Mouse (Mus musculus): ENCODE data around the gene Pxdn. TPM values are rescaled to one million over a fixed set of nuclear protein-coding genes. Genes with fewer than 3 reads are reported as not detected.

Pxdn gene
- polyA plus RNA-seq, 1 experiment from 2014 or later, result 108 TPM

DNA sequence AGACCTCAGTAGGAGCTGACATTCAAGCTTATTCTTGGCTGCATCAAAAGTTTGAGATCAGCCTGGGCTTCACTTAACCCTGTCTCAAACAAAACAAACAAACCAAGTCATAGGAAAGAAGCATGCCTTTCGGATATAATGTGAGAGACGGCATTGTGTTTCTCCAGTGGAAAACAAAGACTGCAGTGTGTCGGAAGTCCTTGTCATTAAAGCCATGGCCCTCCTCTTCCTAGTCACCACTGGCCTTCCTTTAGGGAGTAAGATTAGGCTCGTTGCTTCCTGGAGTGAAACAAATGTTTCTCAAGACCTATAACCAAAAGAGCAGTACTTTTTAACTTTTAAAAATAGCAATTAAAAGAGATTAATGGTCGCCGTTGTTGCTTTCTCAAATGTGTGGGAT lies 13.6 kb downstream of the Pxdn start:
- no peak for DNase-seq (ENCODE audit: low read depth, low spot score)
- CTCF ChIA-PET, result no interaction called here
- POLR2A ChIA-PET, result no interaction called here
- H3K27me3 ChIP-seq, result no peaks in the 10 kb centered on the region
- no peak for ATAC-seq
- in situ Hi-C loops (cut with MboI; ENCODE audit: low pct_unique_long_range_greater_than_20kb), result no loop called here
- no peak for TF ChIP-seq CTCF (IDR thresholded peaks at IDR 0.05)

DNA sequence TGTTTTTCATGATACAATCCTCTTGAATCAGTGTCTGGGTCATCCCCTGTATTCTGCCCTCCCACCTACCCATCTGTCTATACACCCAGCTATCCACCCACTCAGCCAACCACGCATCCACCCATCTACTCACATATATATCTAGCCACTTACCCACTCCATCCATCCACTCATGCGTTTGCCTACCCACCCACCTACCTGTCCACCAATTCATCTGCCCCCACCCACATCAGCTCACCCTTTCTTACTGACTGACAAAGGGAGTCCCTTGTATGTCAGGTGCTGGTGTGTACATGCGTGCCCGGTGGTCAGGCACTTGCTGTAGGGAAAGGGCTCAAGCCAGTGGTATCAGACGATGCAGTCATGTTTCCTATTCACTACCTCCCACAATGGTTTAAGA lies 14.1 kb downstream of the Pxdn start:
- ChIA-PET POLR2A (interaction anchor here (0.9 kb wide), 1 partner anchor 23 kb away, joined by 3 read pairs; no protein-coding TSS in a partner anchor), CTCF (no interaction called here)
- no peak for ATAC-seq
- DNase-seq (ENCODE audit: low read depth, low spot score), result no peak
- in situ Hi-C loops (cut with MboI; ENCODE audit: low pct_unique_long_range_greater_than_20kb), result no loop called here
- no peaks in the 10 kb centered on the region for H3K27me3 ChIP-seq
- TF ChIP-seq CTCF (IDR thresholded peaks at IDR 0.05), result no peak

DNA sequence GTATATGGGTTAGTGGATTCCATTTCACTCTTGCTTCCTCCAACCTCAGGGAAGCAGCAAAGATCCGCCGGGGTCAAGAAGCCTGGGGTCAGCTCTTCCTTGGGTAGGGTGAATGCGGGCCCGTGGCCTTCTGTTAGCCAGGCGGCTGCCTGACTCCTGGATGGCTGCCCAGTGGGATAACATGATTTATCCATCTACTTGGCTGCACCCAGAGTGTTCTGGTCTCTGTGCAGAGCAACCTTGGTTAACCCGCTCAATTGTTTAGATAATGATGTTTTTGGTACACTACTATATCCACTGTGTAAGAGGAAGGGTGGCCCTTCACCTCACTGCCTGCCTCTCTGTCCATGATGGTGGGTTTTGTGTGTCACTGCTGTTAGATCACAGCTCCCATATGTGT lies 14.7 kb downstream of the Pxdn start:
- ATAC-seq (no peak), DNase-seq (ENCODE audit: low read depth, low spot score) (no peak)
- POLR2A ChIA-PET, result interaction anchor here (0.9 kb wide), 1 partner anchor 22 kb away, joined by 3 read pairs; no protein-coding TSS in a partner anchor
- CTCF ChIA-PET, result interaction anchor here (1.1 kb wide), 1 partner anchor 18 kb away, joined by 4 read pairs; no protein-coding TSS in a partner anchor
- in situ Hi-C loops (cut with MboI; ENCODE audit: low pct_unique_long_range_greater_than_20kb), result no loop called here
- no peak for TF ChIP-seq CTCF (IDR thresholded peaks at IDR 0.05)
- H3K27me3 ChIP-seq, result no peaks in the 10 kb centered on the region

DNA sequence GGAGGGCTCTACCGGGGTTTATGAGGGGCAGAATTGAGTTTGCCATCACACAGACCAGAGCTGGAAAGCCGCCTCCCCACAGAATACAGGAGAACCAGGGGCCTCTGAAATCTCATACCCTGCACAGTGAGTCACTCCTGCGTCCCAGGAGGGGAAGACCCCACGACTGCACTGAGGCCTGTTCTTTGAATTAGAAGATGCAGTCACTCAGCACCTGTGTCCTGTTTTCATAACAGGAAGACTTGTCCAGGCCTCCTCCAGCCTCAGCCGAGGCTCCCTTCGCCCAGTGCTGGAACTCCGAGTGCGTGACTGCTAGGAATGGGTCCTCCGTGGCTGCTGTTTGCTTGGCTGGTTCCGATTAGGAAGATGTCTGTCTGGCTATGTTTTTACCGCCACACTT lies 16.6 kb downstream of the Pxdn start:
- no peak for ATAC-seq
- ChIA-PET POLR2A (no interaction called here), CTCF (no interaction called here)
- TF ChIP-seq CTCF (IDR thresholded peaks at IDR 0.05), result no peak
- in situ Hi-C loops (cut with MboI; ENCODE audit: low pct_unique_long_range_greater_than_20kb), result no loop called here
- DNase-seq (ENCODE audit: low read depth, low spot score), result no peak
- H3K27me3 ChIP-seq, result no peaks in the 10 kb centered on the region

DNA sequence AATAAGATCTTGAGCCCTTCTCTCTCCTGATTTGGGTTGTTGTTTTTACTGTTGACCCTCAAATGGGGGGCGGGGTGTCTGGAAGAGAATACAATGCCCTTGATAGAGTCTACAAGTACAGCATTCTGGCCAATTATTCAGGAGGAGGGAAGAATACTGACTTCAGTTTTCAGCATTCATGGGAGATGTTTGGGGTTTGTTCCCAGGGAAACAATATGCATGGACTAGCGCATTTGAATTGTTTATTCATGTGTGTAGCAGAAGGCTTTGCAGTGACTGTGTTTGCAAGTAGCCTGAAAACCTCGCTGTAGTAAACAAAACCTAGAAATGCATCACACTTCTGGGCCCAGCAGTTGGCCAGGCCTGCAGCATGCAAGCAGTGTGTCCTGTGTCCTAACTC lies 17.1 kb downstream of the Pxdn start:
- ChIA-PET POLR2A (no interaction called here), CTCF (no interaction called here)
- TF ChIP-seq CTCF (IDR thresholded peaks at IDR 0.05), result no peak
- DNase-seq (ENCODE audit: low read depth, low spot score) (no peak), ATAC-seq (no peak)
- in situ Hi-C loops (cut with MboI; ENCODE audit: low pct_unique_long_range_greater_than_20kb), result no loop called here
- no peaks in the 10 kb centered on the region for H3K27me3 ChIP-seq

DNA sequence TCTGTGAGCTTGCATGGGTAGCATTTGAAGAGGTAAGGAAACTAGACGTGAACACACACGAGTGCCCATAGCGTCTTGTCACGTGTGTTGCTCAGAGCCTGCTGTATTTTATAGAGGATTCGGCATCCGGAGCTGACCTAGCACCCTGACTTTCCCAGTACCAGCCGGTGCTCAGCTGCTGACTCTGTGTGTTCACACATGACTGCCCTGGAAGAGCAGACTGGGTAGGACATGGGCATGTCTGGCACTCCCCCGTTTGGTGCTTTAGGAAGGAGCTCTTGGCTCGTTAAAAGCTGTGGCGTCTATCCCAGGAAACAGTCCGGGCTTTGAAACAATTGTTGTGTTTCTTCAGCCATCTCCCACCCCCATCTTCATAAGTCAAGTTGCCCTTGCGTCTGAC lies 19.6 kb downstream of the Pxdn start:
- in situ Hi-C loops (cut with MboI; ENCODE audit: low pct_unique_long_range_greater_than_20kb), result no loop called here
- DNase-seq (ENCODE audit: low read depth, low spot score) (no peak), ATAC-seq (peak; percentile 87)
- CTCF ChIA-PET, result interaction anchor here (1.5 kb wide), 1 partner anchor 24 kb away, joined by 4 read pairs; no protein-coding TSS in a partner anchor
- POLR2A ChIA-PET, result interaction anchor here (0.6 to 0.9 kb wide), 3 partner anchors 18 to 57 kb away, joined by 3 read pairs; no protein-coding TSS in a partner anchor
- no peaks in the 10 kb centered on the region for H3K27me3 ChIP-seq
- TF ChIP-seq CTCF (IDR thresholded peaks at IDR 0.05), result no peak

DNA sequence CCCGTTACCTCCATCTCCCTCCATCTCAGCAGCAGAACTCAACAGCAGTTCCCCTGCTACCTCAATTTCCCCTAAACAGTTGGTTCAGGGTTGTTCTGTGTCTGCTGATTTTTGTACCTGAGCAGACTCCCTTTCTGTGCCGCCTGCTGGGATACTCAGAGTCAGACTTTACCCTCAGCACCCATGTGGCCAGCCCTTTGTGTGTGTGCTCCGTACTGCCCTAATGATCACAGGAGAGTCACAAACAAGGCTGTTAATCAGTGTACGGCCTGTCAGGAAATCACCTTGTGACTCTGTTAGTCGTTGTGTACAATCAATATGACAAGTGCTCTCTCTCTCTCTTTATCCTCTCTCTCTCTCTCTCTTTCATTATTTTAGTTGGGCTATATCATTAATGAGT lies 21.2 kb downstream of the Pxdn start:
- no peak for TF ChIP-seq CTCF (IDR thresholded peaks at IDR 0.05)
- no peak for ATAC-seq
- ChIA-PET POLR2A (no interaction called here), CTCF (no interaction called here)
- H3K27me3 ChIP-seq, result no peaks in the 10 kb centered on the region
- in situ Hi-C loops (cut with MboI; ENCODE audit: low pct_unique_long_range_greater_than_20kb), result no loop called here
- DNase-seq (ENCODE audit: low read depth, low spot score), result no peak

DNA sequence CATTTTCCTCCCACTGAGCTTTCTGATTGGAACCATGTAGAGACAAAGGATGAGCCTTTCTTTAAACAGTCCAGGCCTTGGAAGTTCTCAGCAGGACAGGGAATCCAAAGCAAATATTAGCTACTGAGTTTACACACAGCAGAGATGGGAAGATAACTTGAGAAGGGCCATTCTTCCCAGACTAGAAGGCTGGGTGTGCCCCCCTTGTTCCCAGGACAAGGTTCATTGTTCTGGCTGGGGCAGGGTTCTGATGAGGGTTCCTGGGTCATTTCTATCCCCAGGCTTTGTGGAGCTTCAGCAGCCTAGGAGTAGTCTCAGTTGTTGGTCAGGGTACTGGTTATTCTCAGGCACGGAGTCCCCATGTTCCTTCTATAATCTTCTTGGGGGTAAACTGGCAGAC lies 23.6 kb downstream of the Pxdn start:
- TF ChIP-seq CTCF (IDR thresholded peaks at IDR 0.05), result no peak
- POLR2A ChIA-PET, result no interaction called here
- H3K27me3 ChIP-seq, result no peaks in the 10 kb centered on the region
- in situ Hi-C loops (cut with MboI; ENCODE audit: low pct_unique_long_range_greater_than_20kb), result no loop called here
- no peak for DNase-seq (ENCODE audit: low read depth, low spot score)
- ATAC-seq, result no peak
- CTCF ChIA-PET, result interaction anchor here (1.2 kb wide), 1 partner anchor 60 kb away, joined by 3 read pairs; no protein-coding TSS in a partner anchor

DNA sequence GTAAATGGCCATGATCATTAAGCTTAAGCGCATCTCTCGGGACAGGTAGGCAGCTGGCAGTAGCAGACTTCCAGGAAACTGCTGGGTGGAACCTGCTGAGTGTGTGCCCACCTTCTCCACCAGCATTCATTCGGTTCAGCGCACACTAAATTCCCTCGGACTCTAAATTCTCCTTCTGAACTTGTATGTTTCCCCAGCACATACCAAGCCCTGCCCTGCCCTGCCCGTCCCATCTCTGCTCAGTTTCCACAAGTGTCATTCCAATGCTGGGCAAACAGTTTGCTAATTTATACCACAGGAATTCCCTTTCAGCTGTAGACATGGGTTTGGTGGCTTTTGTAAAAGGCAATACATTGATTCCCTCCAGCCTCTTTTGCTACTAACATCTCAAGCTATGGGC lies 27.6 kb downstream of the Pxdn start:
- in situ Hi-C loops (cut with MboI; ENCODE audit: low pct_unique_long_range_greater_than_20kb), result no loop called here
- ChIA-PET CTCF (no interaction called here), POLR2A (no interaction called here)
- H3K27me3 ChIP-seq, result no peaks in the 10 kb centered on the region
- TF ChIP-seq CTCF (IDR thresholded peaks at IDR 0.05), result no peak
- DNase-seq (ENCODE audit: low read depth, low spot score) (no peak), ATAC-seq (no peak)

DNA sequence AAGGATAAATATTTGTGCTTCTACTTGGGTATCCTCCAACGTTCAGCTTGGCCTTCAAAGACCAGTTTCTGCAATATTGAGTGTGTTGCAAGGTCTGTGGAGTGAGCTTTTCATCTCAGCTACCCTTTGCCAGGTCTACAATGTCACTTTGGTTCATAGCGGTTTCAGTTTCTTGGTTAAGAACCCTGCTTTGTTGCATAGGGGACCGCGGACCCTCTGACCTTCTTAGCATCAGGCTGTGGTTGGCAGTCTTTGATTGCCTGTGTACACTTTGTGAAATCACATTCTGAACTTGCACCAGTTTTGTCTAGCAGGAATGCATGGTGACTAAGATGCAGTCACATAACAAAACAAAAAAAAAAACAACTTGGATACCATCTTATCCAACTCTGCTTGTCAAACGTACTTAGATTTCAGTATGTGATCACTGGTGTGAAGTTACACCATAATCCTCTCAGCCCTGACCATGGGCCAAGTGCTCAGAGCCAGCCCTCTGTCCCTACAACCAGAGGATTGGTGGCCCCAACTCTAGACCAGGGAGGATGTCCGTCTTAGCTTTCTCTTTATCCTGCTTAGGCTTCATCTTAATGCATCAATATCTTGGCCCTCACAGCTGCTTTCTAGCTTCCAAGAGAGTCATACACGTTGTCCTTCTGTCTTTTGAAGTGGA lies 34.5 kb downstream of the Pxdn start:
- no peak for TF ChIP-seq CTCF (IDR thresholded peaks at IDR 0.05)
- ChIA-PET POLR2A (no interaction called here), CTCF (no interaction called here)

DNA sequence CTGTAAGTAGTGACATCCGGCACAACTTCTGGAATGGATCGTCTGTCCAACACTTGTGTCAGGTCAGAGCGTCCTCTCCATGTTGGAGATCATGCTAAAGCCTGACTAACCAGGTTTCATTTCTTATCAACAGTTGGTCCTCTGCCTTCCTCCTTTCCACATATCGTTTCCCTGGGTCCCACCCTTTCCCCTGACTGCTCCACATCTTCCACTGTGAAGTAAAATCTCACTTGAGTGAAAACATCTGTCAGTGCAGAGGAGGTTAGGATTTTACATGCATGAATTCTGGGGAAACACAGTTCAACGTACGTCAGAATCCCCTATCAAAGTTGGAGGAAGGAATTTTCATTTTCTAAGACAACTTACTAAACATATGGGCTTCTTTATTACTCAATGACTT lies 35.1 kb downstream of the Pxdn start:
- no peak for TF ChIP-seq CTCF (IDR thresholded peaks at IDR 0.05)
- ATAC-seq, result no peak
- CTCF ChIA-PET, result no interaction called here

More for the DNA sequence above, 34.5 kb downstream of the Pxdn start:
- no peak for ATAC-seq
- in situ Hi-C loops (cut with MboI; ENCODE audit: low pct_unique_long_range_greater_than_20kb), result no loop called here
- DNase-seq (ENCODE audit: low read depth, low spot score), result no peak
- no peaks in the 10 kb centered on the region for H3K27me3 ChIP-seq

DNA sequence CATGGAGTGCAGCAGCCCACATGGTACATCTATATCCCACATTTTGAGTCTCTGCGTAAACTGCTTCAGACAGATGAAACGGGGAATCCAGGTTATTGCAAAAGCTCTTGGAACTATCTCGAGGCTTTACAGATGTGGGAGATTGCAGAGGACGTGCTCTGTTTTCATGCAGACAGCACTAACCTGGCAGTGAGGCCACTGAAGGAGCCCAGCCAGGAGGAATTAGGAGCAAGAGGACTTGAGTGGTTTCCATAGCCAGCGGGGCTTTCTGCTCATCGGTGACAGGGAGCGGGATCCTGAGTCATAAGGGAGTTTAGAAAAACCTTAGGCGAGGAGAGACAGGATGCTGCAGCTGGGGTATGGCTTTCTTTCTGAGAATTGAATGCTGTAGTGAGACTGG lies 42.7 kb downstream of the Pxdn start:
- ATAC-seq (no peak), DNase-seq (ENCODE audit: low read depth, low spot score) (no peak)
- no peaks in the 10 kb centered on the region for H3K27me3 ChIP-seq
- in situ Hi-C loops (cut with MboI; ENCODE audit: low pct_unique_long_range_greater_than_20kb), result no loop called here
- POLR2A ChIA-PET, result no interaction called here
- TF ChIP-seq CTCF (IDR thresholded peaks at IDR 0.05), result no peak
- CTCF ChIA-PET, result no interaction called here

More for the DNA sequence above, 35.1 kb downstream of the Pxdn start:
- POLR2A ChIA-PET, result no interaction called here
- H3K27me3 ChIP-seq, result no peaks in the 10 kb centered on the region
- no peak for DNase-seq (ENCODE audit: low read depth, low spot score)
- in situ Hi-C loops (cut with MboI; ENCODE audit: low pct_unique_long_range_greater_than_20kb), result no loop called here

All from Patski (cell line).